15 mouse cellular contexts compared by ENCODE assay signal in the genomic region with DNA sequence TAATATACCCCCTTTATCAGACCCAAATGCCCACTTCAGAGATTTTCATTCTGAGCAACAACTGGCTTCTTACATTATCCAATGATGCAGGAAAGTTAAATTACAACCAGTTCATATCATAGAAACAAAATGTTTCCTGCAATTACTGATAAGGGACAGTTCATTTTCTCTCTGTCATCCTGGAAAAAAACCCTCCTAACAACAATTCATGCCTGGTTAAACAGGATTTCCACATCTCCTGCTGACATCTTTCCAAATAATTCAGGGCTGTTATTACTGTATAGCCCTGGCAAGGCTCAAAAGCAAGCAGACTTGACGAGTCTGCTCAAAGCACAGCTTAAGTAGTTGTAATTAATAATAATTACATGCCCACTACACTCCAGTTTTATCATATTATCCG.
A peak's percentile ranks its signal among the peaks of the same experiment; 100 is the strongest.
DNase-seq lines count a peak whose midpoint lies in the region; ATAC-seq and TF ChIP-seq lines count a peak whose summit lies in the region.
"Had no signal": no experiment of that assay in that cellular context is flagged by ENCODE, and none has a peak within 500 bp of the region (broad histone marks: within the 10 kb centered on the region; RNA-seq: fewer than 3 reads in every experiment).

No protein-coding gene starts in this region.

- H3K27ac ChIP-seq in heart, embryonic 12.5 days (ENCODE audit: poor library complexity, severe bottlenecking) = no peak overlapping the region
- no peak overlapping the region for H3K27ac ChIP-seq in lung, postnatal 0 days (ENCODE audit: low read length)
- H3K27ac ChIP-seq: embryonic facial prominence, embryonic 12.5 days; gastrocnemius, adult 2 months; hindbrain, embryonic 12.5 days had no signal

- ATAC-seq in heart, embryonic 12.5 days (ENCODE audit: insufficient number of reproducible peaks, low FRiP score) = no peak
- no peak for ATAC-seq in lung, postnatal 0 days
- ATAC-seq: inflammation-experienced regulatory T-cells, adult 6 months had no signal

- WGBS in heart, embryonic 12.5 days = 60% methylated on average over 2 of the region's 2 CpGs
- WGBS in lung, postnatal 0 days = 41% methylated on average over 2 of the region's 2 CpGs

- H3K9ac ChIP-seq in heart, embryonic 12.5 days = no peak overlapping the region
- H3K9ac ChIP-seq in lung, postnatal 0 days (replicated peaks; ENCODE audit: low read depth) = no peak overlapping the region
- H3K9ac ChIP-seq: embryonic facial prominence, embryonic 12.5 days; hindbrain, embryonic 12.5 days had no signal

- DNase-seq in heart, adult 11 months = peak; percentile 44
- peak; percentile 53 for DNase-seq in lung, postnatal 0 days (ENCODE audit: low spot score)
- DNase-seq in lung, postnatal 10 days = no peak
- DNase-seq in retina, postnatal 1 day = peak; percentile 28
- no peak for DNase-seq in retina, embryonic 14.5 days (ENCODE audit: low spot score)
- no peak for DNase-seq in layer of hippocampus, postnatal 36 days
- DNase-seq: adrenal gland, adult 8-10 months; gastrocnemius, adult 2 months; gastrocnemius, postnatal 25 days; heart, postnatal 10 days; heart, postnatal 4 days had no signal

- H3K27me3 ChIP-seq in heart, embryonic 12.5 days (replicated peaks) = no peaks in the 10 kb centered on the region
- H3K27me3 ChIP-seq in lung, postnatal 0 days (replicated peaks; ENCODE audit: insufficient read depth, low read length) = no peaks in the 10 kb centered on the region
- H3K27me3 ChIP-seq: embryonic facial prominence, embryonic 12.5 days; hindbrain, embryonic 12.5 days had no signal

- peak; percentile 82 for TF ChIP-seq EP300 in lung, postnatal 0 days (IDR thresholded peaks at IDR 0.05)

- no peak overlapping the region for H3K4me3 ChIP-seq in heart, embryonic 12.5 days
- H3K4me3 ChIP-seq in lung, postnatal 0 days (ENCODE audit: low read depth, low read length) = no peak overlapping the region
- H3K4me3 ChIP-seq: embryonic facial prominence, embryonic 12.5 days; gastrocnemius, adult 2 months; hindbrain, embryonic 12.5 days had no signal

- H3K4me1 ChIP-seq in heart, embryonic 12.5 days (replicated peaks) = peaks cover 49% of the 10 kb centered on the region
- H3K4me1 ChIP-seq in lung, postnatal 0 days (ENCODE audit: insufficient read depth, low read depth, low read length) = peaks cover 6% of the 10 kb centered on the region

- no peak overlapping the region for H3K4me2 ChIP-seq in heart, embryonic 12.5 days
- no peak overlapping the region for H3K4me2 ChIP-seq in lung, postnatal 0 days (replicated peaks; ENCODE audit: low read depth, low read length)
- H3K4me2 ChIP-seq: embryonic facial prominence, embryonic 12.5 days; hindbrain, embryonic 12.5 days had no signal

- TF ChIP-seq CTCF in lung, postnatal 0 days (IDR thresholded peaks at IDR 0.05) = no peak

- no peaks in the 10 kb centered on the region for H3K9me3 ChIP-seq in heart, embryonic 12.5 days (replicated peaks)
- no peaks in the 10 kb centered on the region for H3K9me3 ChIP-seq in lung, postnatal 0 days (ENCODE audit: low read length)
- H3K9me3 ChIP-seq: embryonic facial prominence, embryonic 12.5 days; hindbrain, embryonic 12.5 days had no signal

- no peaks in the 10 kb centered on the region for H3K36me3 ChIP-seq in heart, embryonic 12.5 days
- no peaks in the 10 kb centered on the region for H3K36me3 ChIP-seq in lung, postnatal 0 days (ENCODE audit: insufficient read depth, low read length)
- H3K36me3 ChIP-seq: embryonic facial prominence, embryonic 12.5 days; hindbrain, embryonic 12.5 days had no signal

Comparison
In these comparisons a context has a peak if more than half of its experiments do, and no peak if none do; other contexts are left out.
1. DNase-seq: peak in heart, adult 11 months (single experiment), lung, postnatal 0 days (single experiment) and retina, postnatal 1 day (single experiment); none in lung, postnatal 10 days (single experiment), retina, embryonic 14.5 days (single experiment) and layer of hippocampus, postnatal 36 days (0 of 2).